Mouse (Mus musculus) cerebellum, adult 2 months (tissue): ENCODE results near the gene Zfp988. TPM values are rescaled to one million over a fixed set of nuclear protein-coding genes. Genes with fewer than 3 reads are reported as not detected.
"Not testable (repeated sequence)": the region's sequence is repeated elsewhere in the genome, so short reads cannot be mapped to it uniquely, and the experiment has no call there.

Experiments used
- DNase-seq, 2 experiments: peaks; one replicate each; pipeline ENCODE4 v3.0.0; 2021
- H3K27ac ChIP-seq: fragments of 200-500 bp; 2 replicates; pipeline ENCODE4 v1.5.1; 2012; ENCODE audit warnings: low read length, control low read depth, inconsistent platforms; ENCODE audit not compliant: insufficient read depth
- H3K27me3 ChIP-seq: fragments of 200-500 bp; 2 replicates; pipeline ENCODE4 v1.6.1; 2012; ENCODE audit warnings: inconsistent platforms, mild to moderate bottlenecking, low read length, moderate library complexity; ENCODE audit not compliant: control insufficient read depth, insufficient read depth
- H3K4me1 ChIP-seq: fragments of 200-500 bp; 2 replicates; pipeline ENCODE4 v1.6.1; 2011; ENCODE audit warnings: low read length; ENCODE audit not compliant: control insufficient read depth, insufficient read depth
- H3K4me3 ChIP-seq: fragments of 200-500 bp; replicated peaks from 2 replicates; pipeline ENCODE3; 2011; ENCODE audit warnings: mild to moderate bottlenecking, low read depth, low read length, control low read depth; ENCODE audit not compliant: insufficient read depth
- WGBS: fragments of 180-500 bp; shearing (Covaris S2); methylation state at CpG from one replicate; pipeline ENCODE4 v1.1.7; 2018; 5-methylcytosine and 5-hydroxymethylcytosine counted together
- polyA plus RNA-seq: library from polyadenylated mRNA; depleted of rRNA; stranded (reverse); fragments of >200 nt; gene quantifications from 2 replicates; pipeline ENCODE4 v1.2.3, GENCODE M21; 2012; rRNA removed

Gene Zfp988
- polyA plus RNA-seq, 1 experiment: 0.11 TPM

- H3K4me1 ChIP-seq, DNase-seq, H3K27me3 ChIP-seq, H3K27ac ChIP-seq, H3K4me3 ChIP-seq: not testable (repeated sequence)
- WGBS: no CpG with 5 or more reads among the region's 2 CpGs
Measured at GRCm38 (mm10) chr4:147369564-147369963, 64.1 kb downstream of the Zfp988 start.

- not testable (repeated sequence) for H3K27me3 ChIP-seq, H3K4me3 ChIP-seq, H3K4me1 ChIP-seq, H3K27ac ChIP-seq, DNase-seq
- 80% methylated on average over 4 of the region's 4 CpGs for WGBS
Measured at GRCm38 (mm10) chr4:147383199-147383598, 77.7 kb downstream of the Zfp988 start.

Other genes starting within 250 kb of the Zfp988 start
- 1.6 and 2.0 TPM in 2 replicates for gene Zfp991, start 173.6 kb upstream of the Zfp988 start, polyA plus RNA-seq
- not detected in 2 replicates for gene Zfp978, start 55.6 kb downstream of the Zfp988 start, polyA plus RNA-seq
- 2.2 and 3.0 TPM in 2 replicates for gene Zfp982, start 186.7 kb downstream of the Zfp988 start, polyA plus RNA-seq
- 0.47 and 0.51 TPM in 2 replicates for gene Gm16503, start 234.5 kb downstream of the Zfp988 start, polyA plus RNA-seq
- 0.03 and 0.08 TPM in 2 replicates for gene Zfp985, start 247.6 kb downstream of the Zfp988 start, polyA plus RNA-seq